Comparison of ENCODE assay signal across 11 mouse cellular contexts in genomic region chr8:18158619-18159018, GRCm38 (mm10).
DNase-seq lines count a peak whose midpoint lies in the region; ATAC-seq and TF ChIP-seq lines count a peak whose summit lies in the region.
"Had no signal": no experiment of that assay in that cellular context is flagged by ENCODE, and none has a peak within 500 bp of the region (broad histone marks: within the 10 kb centered on the region; RNA-seq: fewer than 3 reads in every experiment).

No protein-coding gene starts in this region.

- intact Hi-C loops in left cerebral cortex, adult 2 months (cut with DNase I): no loop called here

- no peak for TF ChIP-seq POLR2A in liver, adult 2 months (IDR thresholded peaks at IDR 0.05; ENCODE audit: extremely low read depth, insufficient read depth, low read length)

- peak; percentile 18 for DNase-seq in embryo, embryonic 11 days
- DNase-seq in liver, adult 2 months (ENCODE audit: extremely low read depth, low read depth, low spot score): peak; percentile 95
- no peak for DNase-seq in testis, postnatal 10 days (ENCODE audit: low spot score)
- no peak for DNase-seq in left cerebral cortex, adult 2 months (ENCODE audit: extremely low spot score in 1 of 2, low spot score in 2 of 2)
- DNase-seq: cerebellum, adult 11-12 months had no signal

- no peak for TF ChIP-seq CTCF in liver, adult 2 months (IDR thresholded peaks at IDR 0.05; ENCODE audit: low read depth, low read length)
- TF ChIP-seq CTCF in left cerebral cortex, adult 2 months (IDR thresholded peaks at IDR 0.05): no peak

- no peaks in the 10 kb centered on the region for H3K79me2 ChIP-seq in liver, adult 2 months (ENCODE audit: control insufficient read depth, insufficient read depth, low read length)

- H3K4me3 ChIP-seq in hindbrain, embryonic 13.5 days: no peak overlapping the region
- H3K4me3 ChIP-seq in hindbrain, embryonic 16.5 days (ENCODE audit: low read length): no peak overlapping the region
- H3K4me3 ChIP-seq in liver, adult 2 months (ENCODE audit: insufficient read depth, low read depth, low read length): no peak overlapping the region
- no peak overlapping the region for H3K4me3 ChIP-seq in midbrain, embryonic 16.5 days (ENCODE audit: low read depth, low read length)
- no peak overlapping the region for H3K4me3 ChIP-seq in left cerebral cortex, adult 2 months
- H3K4me3 ChIP-seq: heart, embryonic 15.5 days; limb, embryonic 13.5 days; megakaryocyte, embryonic 14.5 days had no signal

- no peaks in the 10 kb centered on the region for H3K36me3 ChIP-seq in hindbrain, embryonic 13.5 days
- no peaks in the 10 kb centered on the region for H3K36me3 ChIP-seq in hindbrain, embryonic 16.5 days (ENCODE audit: control insufficient read depth, insufficient read depth, low read length)
- H3K36me3 ChIP-seq in liver, adult 2 months (ENCODE audit: control insufficient read depth, insufficient read depth, low read length): no peaks in the 10 kb centered on the region
- H3K36me3 ChIP-seq in midbrain, embryonic 16.5 days (ENCODE audit: control insufficient read depth, insufficient read depth, low read length): no peaks in the 10 kb centered on the region
- H3K36me3 ChIP-seq: heart, embryonic 15.5 days; limb, embryonic 13.5 days had no signal

- H3K27me3 ChIP-seq in hindbrain, embryonic 13.5 days: no peaks in the 10 kb centered on the region
- H3K27me3 ChIP-seq in hindbrain, embryonic 16.5 days (replicated peaks; ENCODE audit: control insufficient read depth, insufficient read depth, low read length): no peaks in the 10 kb centered on the region
- no peaks in the 10 kb centered on the region for H3K27me3 ChIP-seq in liver, adult 2 months (ENCODE audit: control insufficient read depth, insufficient read depth, low read length)
- no peaks in the 10 kb centered on the region for H3K27me3 ChIP-seq in midbrain, embryonic 16.5 days (ENCODE audit: control insufficient read depth, insufficient read depth, low read depth, low read length)
- H3K27me3 ChIP-seq: heart, embryonic 15.5 days; limb, embryonic 13.5 days; megakaryocyte, embryonic 14.5 days had no signal

- no peaks in the 10 kb centered on the region for H3K9me3 ChIP-seq in hindbrain, embryonic 13.5 days
- H3K9me3 ChIP-seq in hindbrain, embryonic 16.5 days (ENCODE audit: control insufficient read depth, low read length): no peaks in the 10 kb centered on the region
- no peaks in the 10 kb centered on the region for H3K9me3 ChIP-seq in midbrain, embryonic 16.5 days (replicated peaks; ENCODE audit: control insufficient read depth, low read length, poor library complexity, severe bottlenecking)
- H3K9me3 ChIP-seq: heart, embryonic 15.5 days; limb, embryonic 13.5 days; megakaryocyte, embryonic 14.5 days had no signal

- no peak overlapping the region for H3K4me2 ChIP-seq in hindbrain, embryonic 13.5 days
- no peak overlapping the region for H3K4me2 ChIP-seq in hindbrain, embryonic 16.5 days (ENCODE audit: low read length)
- no peak overlapping the region for H3K4me2 ChIP-seq in midbrain, embryonic 16.5 days (ENCODE audit: low read length)
- H3K4me2 ChIP-seq: heart, embryonic 15.5 days; limb, embryonic 13.5 days had no signal

- no peak overlapping the region for H3K9ac ChIP-seq in hindbrain, embryonic 13.5 days
- H3K9ac ChIP-seq in hindbrain, embryonic 16.5 days (ENCODE audit: low read depth, low read length): no peak overlapping the region
- H3K9ac ChIP-seq in liver, adult 2 months (ENCODE audit: low read depth, low read length): peak overlapping the region; percentile 26; the same call in 1 of the 2 replicates
- no peak overlapping the region for H3K9ac ChIP-seq in midbrain, embryonic 16.5 days (ENCODE audit: low read depth, low read length)
- H3K9ac ChIP-seq: heart, embryonic 15.5 days; limb, embryonic 13.5 days had no signal

- WGBS in hindbrain, embryonic 13.5 days: 25% methylated on average over 6 of the region's 6 CpGs
- 25% methylated on average over 6 of the region's 6 CpGs for WGBS in hindbrain, embryonic 16.5 days
- WGBS in liver, adult 2 months: 19% methylated on average over 6 of the region's 6 CpGs
- 41% methylated on average over 6 of the region's 6 CpGs for WGBS in midbrain, embryonic 16.5 days

- ATAC-seq in hindbrain, embryonic 13.5 days (ENCODE audit: low FRiP score): 0 out of 2 replicates have a peak, but pooled peaks have one; percentile 7
- ATAC-seq in hindbrain, embryonic 16.5 days: no peak
- ATAC-seq in midbrain, embryonic 16.5 days: peak; percentile 28; the same call in 1 of the 2 replicates

- no peak overlapping the region for H3K27ac ChIP-seq in hindbrain, embryonic 13.5 days
- H3K27ac ChIP-seq in hindbrain, embryonic 16.5 days (ENCODE audit: low read depth, low read length): no peak overlapping the region
- 0 out of 2 replicates have a peak overlapping the region, but pooled peaks have one; percentile 23 for H3K27ac ChIP-seq in liver, adult 2 months (replicated peaks; ENCODE audit: insufficient read depth, low read depth, low read length)
- H3K27ac ChIP-seq in midbrain, embryonic 16.5 days (ENCODE audit: low read length): no peak overlapping the region
- no peak overlapping the region for H3K27ac ChIP-seq in left cerebral cortex, adult 2 months
- H3K27ac ChIP-seq: heart, embryonic 15.5 days; limb, embryonic 13.5 days had no signal

- peaks cover 6% of the 10 kb centered on the region; the same call in 1 of the 2 replicates for H3K4me1 ChIP-seq in hindbrain, embryonic 13.5 days (replicated peaks)
- no peaks in the 10 kb centered on the region for H3K4me1 ChIP-seq in hindbrain, embryonic 16.5 days (ENCODE audit: control insufficient read depth, insufficient read depth, low read depth, low read length)
- H3K4me1 ChIP-seq in liver, adult 2 months (ENCODE audit: control insufficient read depth, insufficient read depth, low read length): peaks cover 12% of the 10 kb centered on the region
- no peaks in the 10 kb centered on the region for H3K4me1 ChIP-seq in midbrain, embryonic 16.5 days (ENCODE audit: control insufficient read depth, insufficient read depth, low read length)
- H3K4me1 ChIP-seq: heart, embryonic 15.5 days; limb, embryonic 13.5 days; megakaryocyte, embryonic 14.5 days had no signal

Comparison
In these comparisons a context has a peak if more than half of its experiments do, and no peak if none do; other contexts are left out.
1. DNase-seq: peak in embryo, embryonic 11 days (single experiment) and liver, adult 2 months (single experiment); none in testis, postnatal 10 days (single experiment) and left cerebral cortex, adult 2 months (0 of 2).